Mouse (Mus musculus) embryonic fibroblast, embryonic 13.5 days (primary cell): Measurements from ENCODE around the gene Ccdc126.

Experiments
- CTCF ChIP-seq: IDR thresholded peaks from 2 replicates; pipeline ENCODE4 v1.5.1; 2011; ENCODE audit warnings: mild to moderate bottlenecking, control low read depth, low read length, moderate library complexity, borderline replicate concordance; ENCODE audit not compliant: insufficient read depth
- POLR2A ChIP-seq: IDR thresholded peaks from 2 replicates; pipeline ENCODE4 v1.6.1; 2011; ENCODE audit warnings: low read depth, mild to moderate bottlenecking, control low read depth, low read length, moderate library complexity

GRCm38 (mm10) chr6:49339145-49339544 lies 20.1 kb downstream of the Ccdc126 start:
- TF ChIP-seq POLR2A (no peak), CTCF (no peak)
